Mouse (Mus musculus) thymus, adult 2 months (tissue): Measurements from ENCODE around the gene Prkg1. TPM values are rescaled to one million over a fixed set of nuclear protein-coding genes. Genes with fewer than 3 reads are reported as not detected.

Experiments
- DNase-seq: peaks from one replicate; pipeline ENCODE4 v3.0.0; 2021
- H3K27ac ChIP-seq: fragments of 200-500 bp; 2 replicates; pipeline ENCODE4 v1.5.1; 2012; ENCODE audit warnings: low read length, control low read depth; ENCODE audit not compliant: control insufficient read depth, insufficient read depth
- H3K27me3 ChIP-seq: fragments of 200-500 bp; 2 replicates; pipeline ENCODE4 v1.6.1; 2012; ENCODE audit warnings: mild to moderate bottlenecking, low read length, moderate library complexity, mixed read lengths; ENCODE audit not compliant: control insufficient read depth, insufficient read depth
- H3K36me3 ChIP-seq: fragments of 200-500 bp; 2 replicates; pipeline ENCODE4 v1.6.1; 2012; ENCODE audit warnings: mild to moderate bottlenecking, low read length, moderate library complexity; ENCODE audit not compliant: control insufficient read depth, insufficient read depth
- H3K4me1 ChIP-seq: fragments of 200-500 bp; replicated peaks from 2 replicates; pipeline ENCODE4 v1.6.1; 2012; ENCODE audit warnings: low read length; ENCODE audit not compliant: control insufficient read depth, insufficient read depth
- H3K4me3 ChIP-seq: fragments of 200-500 bp; 2 replicates; pipeline ENCODE4 v1.5.1; 2012; ENCODE audit warnings: mild to moderate bottlenecking, low read length, control low read depth, moderate library complexity; ENCODE audit not compliant: control insufficient read depth, insufficient read depth
- CTCF ChIP-seq: fragments of 200-500 bp; IDR thresholded peaks from 2 replicates; pipeline ENCODE4 v1.5.1; 2012; ENCODE audit warnings: mild to moderate bottlenecking, control low read depth, low read length, moderate library complexity, borderline replicate concordance; ENCODE audit not compliant: control insufficient read depth, poor library complexity, insufficient read depth; ENCODE audit errors: extremely low read depth
- POLR2A ChIP-seq: fragments of 200-500 bp; IDR thresholded peaks from 2 replicates; pipeline ENCODE4 v1.6.1; 2012; ENCODE audit warnings: mild to moderate bottlenecking, low read length, control low read depth, moderate library complexity; ENCODE audit not compliant: control insufficient read depth, poor library complexity, insufficient read depth; ENCODE audit errors: extremely low read depth
- WGBS: fragments of 180-500 bp; shearing (Covaris S2); methylation state at CpG from one replicate; pipeline ENCODE4 v1.1.7; 2018; 5-methylcytosine and 5-hydroxymethylcytosine counted together
- polyA plus RNA-seq: library from polyadenylated mRNA; depleted of rRNA; stranded (reverse); fragments of >200 nt; gene quantifications from 2 replicates; pipeline ENCODE4 v1.2.3, GENCODE M21; 2012

The Prkg1 gene
- polyA plus RNA-seq, 1 experiment = 0.26 TPM

- H3K4me3 ChIP-seq = no peak overlapping the region
- no peaks in the 10 kb centered on the region for H3K27me3 ChIP-seq
- DNase-seq = no peak
- H3K36me3 ChIP-seq = no peaks in the 10 kb centered on the region
- H3K4me1 ChIP-seq = no peaks in the 10 kb centered on the region
- 73% methylated on average over 2 of the region's 2 CpGs for WGBS
- TF ChIP-seq CTCF (no peak), POLR2A (no peak)
- no peak overlapping the region for H3K27ac ChIP-seq
Observed at GRCm38 (mm10) chr19:31136316-31136715, 628.5 kb downstream of the Prkg1 start.

- no peak for TF ChIP-seq CTCF
- no peak for TF ChIP-seq POLR2A
- no peak for DNase-seq
- Histone ChIP-seq H3K27me3 (no peaks in the 10 kb centered on the region), H3K36me3 (no peaks in the 10 kb centered on the region), H3K27ac (no peak overlapping the region), H3K4me3 (no peak overlapping the region), H3K4me1 (no peaks in the 10 kb centered on the region)
- 89% methylated on average over 8 of the region's 8 CpGs for WGBS
Observed at GRCm38 (mm10) chr19:31132614-31133013, 632.2 kb downstream of the Prkg1 start.

GRCm38 (mm10) chr19:31124628-31125027 lies 640.2 kb downstream of the Prkg1 start:
- Histone ChIP-seq H3K27ac (no peak overlapping the region), H3K4me3 (no peak overlapping the region), H3K27me3 (no peaks in the 10 kb centered on the region), H3K4me1 (no peaks in the 10 kb centered on the region), H3K36me3 (no peaks in the 10 kb centered on the region)
- TF ChIP-seq CTCF (no peak), POLR2A (no peak)
- WGBS = 90% methylated on average over 3 of the region's 3 CpGs
- no peak for DNase-seq

GRCm38 (mm10) chr19:31114690-31115089 lies 650.1 kb downstream of the Prkg1 start:
- no peaks in the 10 kb centered on the region for H3K36me3 ChIP-seq
- no peaks in the 10 kb centered on the region for H3K27me3 ChIP-seq
- DNase-seq = no peak
- WGBS = 54% methylated on average over 4 of the region's 4 CpGs
- no peak for TF ChIP-seq POLR2A
- TF ChIP-seq CTCF = no peak
- no peak overlapping the region for H3K4me3 ChIP-seq
- H3K4me1 ChIP-seq = no peaks in the 10 kb centered on the region
- H3K27ac ChIP-seq = no peak overlapping the region

- Histone ChIP-seq H3K27ac (no peak overlapping the region), H3K4me3 (no peak overlapping the region), H3K36me3 (no peaks in the 10 kb centered on the region), H3K4me1 (no peaks in the 10 kb centered on the region), H3K27me3 (no peaks in the 10 kb centered on the region)
- no peak for DNase-seq
- TF ChIP-seq POLR2A (no peak), CTCF (no peak)
- WGBS = 78% methylated on average over 9 of the region's 9 CpGs
Observed at GRCm38 (mm10) chr19:31106835-31107554, 657.8 kb downstream of the Prkg1 start.

GRCm38 (mm10) chr19:31106036-31106435 lies 658.8 kb downstream of the Prkg1 start:
- Histone ChIP-seq H3K27me3 (no peaks in the 10 kb centered on the region), H3K4me3 (no peak overlapping the region), H3K4me1 (no peaks in the 10 kb centered on the region), H3K36me3 (no peaks in the 10 kb centered on the region), H3K27ac (no peak overlapping the region)
- TF ChIP-seq POLR2A (no peak), CTCF (no peak)
- DNase-seq = no peak
- WGBS = 92% methylated on average over 3 of the region's 3 CpGs
